Mouse (Mus musculus): ENCODE results near the gene Dip2c.

Gene Dip2c

GRCm38 (mm10) chr13:9538556-9538955, 262.2 kb downstream of the Dip2c start:
- DNase-seq (ENCODE audit: low spot score in 2 of 2) = no peak

- DNase-seq (ENCODE audit: low spot score in 2 of 2) = peak in 1 of 2 experiments; percentile 15
Measured at GRCm38 (mm10) chr13:9547698-9548344, 271.5 kb downstream of the Dip2c start.

- DNase-seq (ENCODE audit: low spot score in 2 of 2) = no peak
Measured at GRCm38 (mm10) chr13:9562099-9562498, 285.8 kb downstream of the Dip2c start.

- DNase-seq (ENCODE audit: low spot score in 2 of 2) = peak in 1 of 2 experiments; percentile 10
Measured at GRCm38 (mm10) chr13:9562921-9563320, 286.6 kb downstream of the Dip2c start.

GRCm38 (mm10) chr13:9568852-9569251, 292.5 kb downstream of the Dip2c start:
- DNase-seq (ENCODE audit: low spot score in 2 of 2) = no peak

GRCm38 (mm10) chr13:9576686-9577085, 300.4 kb downstream of the Dip2c start:
- DNase-seq (ENCODE audit: low spot score in 2 of 2) = no peak

GRCm38 (mm10) chr13:9578456-9578855, 302.1 kb downstream of the Dip2c start:
- peak; percentile 5 to 40 for DNase-seq (ENCODE audit: low spot score in 2 of 2)

GRCm38 (mm10) chr13:9581821-9582220, 305.5 kb downstream of the Dip2c start:
- DNase-seq (ENCODE audit: low spot score in 2 of 2) = no peak

GRCm38 (mm10) chr13:9583579-9583978, 307.3 kb downstream of the Dip2c start:
- no peak for DNase-seq (ENCODE audit: low spot score in 2 of 2)

GRCm38 (mm10) chr13:9599334-9600096, 323.2 kb downstream of the Dip2c start:
- DNase-seq (ENCODE audit: low spot score in 2 of 2) = no peak

GRCm38 (mm10) chr13:9601350-9601749, 325.0 kb downstream of the Dip2c start:
- no peak for DNase-seq (ENCODE audit: low spot score in 2 of 2)

GRCm38 (mm10) chr13:9611229-9611628, 334.9 kb downstream of the Dip2c start:
- DNase-seq (ENCODE audit: low spot score in 2 of 2) = no peak

- DNase-seq (ENCODE audit: low spot score in 2 of 2) = no peak
Measured at GRCm38 (mm10) chr13:9632684-9633083, 356.4 kb downstream of the Dip2c start.

- DNase-seq (ENCODE audit: low spot score in 2 of 2) = no peak
Measured at GRCm38 (mm10) chr13:9635951-9636350, 359.6 kb downstream of the Dip2c start.

GRCm38 (mm10) chr13:9636505-9636904, 360.2 kb downstream of the Dip2c start:
- DNase-seq (ENCODE audit: low spot score in 2 of 2) = peak; percentile 3 to 10

- DNase-seq (ENCODE audit: low spot score in 2 of 2) = no peak
Measured at GRCm38 (mm10) chr13:9637949-9638348, 361.6 kb downstream of the Dip2c start.

GRCm38 (mm10) chr13:9648716-9649115, 372.4 kb downstream of the Dip2c start:
- no peak for DNase-seq (ENCODE audit: low spot score in 2 of 2)

- no peak for DNase-seq (ENCODE audit: low spot score in 2 of 2)
Measured at GRCm38 (mm10) chr13:9649894-9650293, 373.6 kb downstream of the Dip2c start.

GRCm38 (mm10) chr13:9650580-9650979, 374.3 kb downstream of the Dip2c start:
- DNase-seq (ENCODE audit: low spot score in 2 of 2) = no peak

GRCm38 (mm10) chr13:9653018-9653417, 376.7 kb downstream of the Dip2c start:
- no peak for DNase-seq (ENCODE audit: low spot score in 2 of 2)

- no peak for DNase-seq (ENCODE audit: low spot score in 2 of 2)
Measured at GRCm38 (mm10) chr13:9656613-9657012, 380.3 kb downstream of the Dip2c start.

GRCm38 (mm10) chr13:9660711-9661110, 384.4 kb downstream of the Dip2c start:
- no peak for DNase-seq (ENCODE audit: low spot score in 2 of 2)

GRCm38 (mm10) chr13:9663593-9663992, 387.3 kb downstream of the Dip2c start:
- no peak for DNase-seq (ENCODE audit: low spot score in 2 of 2)
